Mouse (Mus musculus): ENCODE data around the gene Jpt1.
"Not testable (repeated sequence)": the region's sequence is repeated elsewhere in the genome, so short reads cannot be mapped to it uniquely, and the experiment has no call there.

Gene Jpt1

DNA sequence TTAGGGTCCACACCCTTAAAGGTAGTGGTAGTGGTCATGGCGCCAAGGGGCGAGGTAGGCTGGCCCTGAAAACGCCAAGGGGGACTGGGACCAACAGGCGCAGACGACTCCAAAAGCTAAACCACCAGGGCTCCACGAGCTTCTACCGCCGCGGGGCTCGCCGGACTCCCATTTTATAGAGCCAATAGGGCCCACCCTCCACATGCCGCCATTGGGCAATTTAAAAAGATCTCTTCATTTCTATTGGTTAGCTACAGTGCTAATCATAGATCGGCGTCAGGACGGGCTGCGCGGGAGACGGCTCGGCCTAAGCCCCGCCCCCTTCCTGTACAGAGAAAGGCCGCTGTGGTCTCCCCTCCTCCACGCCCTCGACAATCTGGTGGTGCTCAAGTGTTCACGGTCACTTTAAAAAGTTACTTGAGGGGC is at the start of gene Jpt1:
Gene Jpt1 (minus strand): TSS at position 150 of the 426 bp plus-strand sequence.
- DNase-seq: peak; percentile 97 to 98

DNA sequence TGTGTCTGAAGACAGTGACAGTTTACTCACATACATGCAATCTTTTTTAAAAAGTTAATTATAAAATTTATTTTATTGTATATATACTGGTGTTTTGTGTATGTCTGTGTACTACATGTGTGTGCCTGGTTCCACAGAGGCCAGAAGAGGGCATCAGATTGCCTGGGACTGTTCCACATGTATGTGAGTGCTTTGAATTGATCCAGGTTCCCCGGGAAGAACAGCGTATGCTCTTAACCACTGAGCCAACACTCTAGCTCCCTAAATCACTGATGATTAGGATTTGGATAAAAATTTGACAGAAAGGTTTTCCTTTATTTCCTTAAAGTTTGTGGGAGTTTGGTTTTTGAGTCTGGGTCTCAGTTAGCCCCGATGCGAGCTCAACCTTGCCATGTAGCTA is 49.2 kb upstream of the Jpt1 start:
- no peak for DNase-seq

DNA sequence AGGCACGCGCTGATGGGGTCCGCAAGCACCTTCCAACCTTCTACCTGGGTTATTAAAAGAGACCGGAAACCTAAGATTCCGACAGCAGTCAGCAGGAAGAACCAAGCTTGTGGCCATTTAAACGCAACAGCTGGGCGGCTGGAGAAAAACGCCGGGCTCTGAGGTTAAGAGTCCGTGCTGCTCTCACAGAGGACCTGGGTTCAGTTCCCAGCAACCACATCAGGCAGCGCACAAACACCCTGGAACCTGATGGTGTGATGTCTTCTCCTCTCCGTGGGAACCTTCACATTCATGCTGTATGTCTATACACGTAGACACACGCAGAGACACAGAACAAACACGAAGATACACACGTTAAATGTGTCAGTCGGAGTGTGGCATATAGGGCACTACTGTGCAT is 41.5 kb upstream of the Jpt1 start:
- DNase-seq: no peak

- DNase-seq: peak in 1 of 2 experiments; percentile 41
Observed at GRCm38 (mm10) chr11:115552783-115553182, 38.6 kb upstream of the Jpt1 start.

GRCm38 (mm10) chr11:115543571-115543970 is 29.4 kb upstream of the Jpt1 start:
- DNase-seq: no peak

GRCm38 (mm10) chr11:115538045-115538444 is 23.9 kb upstream of the Jpt1 start:
- DNase-seq: no peak

DNA sequence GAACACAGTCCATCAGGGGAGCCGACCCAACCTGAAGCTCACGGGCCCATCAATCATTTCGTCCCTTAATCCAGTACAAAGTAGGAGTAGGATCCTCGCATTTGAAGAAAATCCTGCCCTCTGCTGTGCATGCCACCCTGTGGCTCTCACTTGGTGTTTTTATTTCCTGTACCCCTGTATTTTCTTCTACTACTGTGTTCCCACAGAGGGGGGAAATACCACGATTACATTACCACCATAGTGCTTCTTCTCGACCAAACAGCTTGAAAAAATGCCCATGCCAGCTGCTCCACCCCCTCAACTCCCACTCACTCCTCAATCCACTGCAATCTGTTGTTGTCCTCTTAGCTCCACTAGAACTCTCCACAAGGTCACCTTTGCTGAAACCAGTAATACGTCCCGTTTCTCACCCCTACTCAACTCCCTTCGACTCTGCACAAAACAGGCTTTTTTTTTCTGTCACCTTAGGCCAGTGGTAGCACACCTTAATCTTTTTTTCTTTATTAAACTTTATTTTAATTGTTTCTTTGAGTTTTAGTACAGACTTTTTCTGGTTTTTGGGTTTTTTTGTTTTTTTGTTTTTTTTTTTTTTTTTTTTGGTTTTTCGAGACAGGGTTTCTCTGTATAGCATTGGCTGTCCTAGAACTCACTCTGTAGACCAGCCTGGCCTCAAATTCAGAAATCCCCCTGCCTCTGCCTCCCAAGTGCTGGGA is 22.8 kb upstream of the Jpt1 start:
- no peak for DNase-seq

- DNase-seq: peak; percentile 98 to 99
Observed at GRCm38 (mm10) chr11:115536038-115536681, 22.0 kb upstream of the Jpt1 start, which contains the start of gene Sumo2. Sumo2 (minus strand) TSS chr11:115536276.

GRCm38 (mm10) chr11:115535401-115536037 is 21.3 kb upstream of the Jpt1 start:
- peak; percentile 55 to 80 for DNase-seq

DNA sequence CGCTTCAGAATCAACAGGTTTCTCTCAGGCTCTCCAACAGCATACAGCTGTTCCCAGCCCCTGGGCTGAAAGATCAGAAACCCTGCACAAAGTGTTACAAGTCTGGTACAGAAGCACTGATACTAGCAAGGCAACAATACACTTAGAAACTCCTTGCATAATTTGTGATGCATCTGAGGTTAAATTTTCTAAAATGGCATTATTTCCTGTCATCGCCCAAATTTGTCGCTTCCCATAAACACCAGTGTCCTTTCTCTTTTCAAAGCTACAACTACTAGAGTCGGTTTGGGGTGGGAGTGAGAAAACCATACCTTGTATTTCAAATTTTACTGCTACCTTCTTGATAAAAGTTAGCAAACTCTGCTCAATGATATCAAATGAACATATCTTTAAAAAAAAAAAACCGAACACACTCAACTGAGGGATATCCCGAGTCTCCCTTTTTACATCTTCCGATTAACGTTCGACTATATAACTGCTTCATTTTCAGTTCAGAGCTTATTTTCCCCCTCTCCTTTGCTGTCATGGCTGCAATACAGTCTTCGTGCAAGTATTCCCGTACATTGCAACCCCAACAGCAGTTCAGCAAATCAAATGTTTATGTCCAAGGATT is 20.7 kb upstream of the Jpt1 start:
- no peak for DNase-seq

- not testable (repeated sequence) for DNase-seq
Observed at GRCm38 (mm10) chr11:115526446-115526845, 12.3 kb upstream of the Jpt1 start.

- DNase-seq: no peak
Observed at GRCm38 (mm10) chr11:115522703-115523102, 8.5 kb upstream of the Jpt1 start.

GRCm38 (mm10) chr11:115522238-115522637 is 8.1 kb upstream of the Jpt1 start:
- DNase-seq: no peak

DNA sequence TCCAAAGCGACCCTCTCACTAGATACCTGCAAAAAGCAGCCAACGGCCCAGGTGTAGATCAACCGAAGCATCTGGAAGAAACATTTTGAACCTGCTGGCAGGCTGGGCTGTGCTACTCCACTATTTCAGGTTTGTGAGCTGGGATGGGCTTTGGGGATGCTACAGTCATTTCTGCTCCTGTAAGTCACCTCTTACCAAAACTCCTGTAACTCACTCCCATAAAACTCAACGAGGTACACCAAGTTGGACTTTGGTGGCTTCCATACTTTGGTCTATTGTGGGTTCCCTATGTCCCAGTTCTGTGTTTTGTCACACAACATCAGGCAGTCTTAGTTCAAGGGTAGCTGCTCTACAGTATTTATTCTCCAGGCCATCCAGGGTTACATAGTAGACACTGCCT is 6.9 kb upstream of the Jpt1 start:
- no peak for DNase-seq

GRCm38 (mm10) chr11:115520218-115520617 is 6.0 kb upstream of the Jpt1 start:
- no peak for DNase-seq

- no peak for DNase-seq
Observed at GRCm38 (mm10) chr11:115519581-115519980, 5.4 kb upstream of the Jpt1 start.

DNA sequence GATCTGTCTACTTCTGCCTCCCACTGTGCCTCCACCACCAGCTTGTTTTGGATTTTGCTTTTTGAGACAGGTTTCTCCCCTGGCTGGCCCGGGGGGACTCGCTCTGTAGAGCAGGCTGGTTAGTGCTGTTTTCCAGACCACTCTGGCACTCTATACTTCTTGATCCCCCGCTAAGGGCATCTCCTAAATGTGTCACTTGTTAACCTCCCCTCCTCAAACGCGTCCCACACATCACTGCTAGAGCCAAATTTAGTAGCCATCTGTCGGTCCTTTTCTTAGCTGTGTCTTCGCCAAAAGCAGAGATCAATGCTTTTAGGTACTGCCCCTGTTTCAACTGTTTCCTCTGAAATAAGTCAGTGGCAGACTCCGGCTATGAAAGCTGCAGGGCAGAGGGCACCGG is 4.5 kb upstream of the Jpt1 start:
- no peak for DNase-seq

GRCm38 (mm10) chr11:115516942-115517341 is 2.8 kb upstream of the Jpt1 start:
- no peak for DNase-seq

DNA sequence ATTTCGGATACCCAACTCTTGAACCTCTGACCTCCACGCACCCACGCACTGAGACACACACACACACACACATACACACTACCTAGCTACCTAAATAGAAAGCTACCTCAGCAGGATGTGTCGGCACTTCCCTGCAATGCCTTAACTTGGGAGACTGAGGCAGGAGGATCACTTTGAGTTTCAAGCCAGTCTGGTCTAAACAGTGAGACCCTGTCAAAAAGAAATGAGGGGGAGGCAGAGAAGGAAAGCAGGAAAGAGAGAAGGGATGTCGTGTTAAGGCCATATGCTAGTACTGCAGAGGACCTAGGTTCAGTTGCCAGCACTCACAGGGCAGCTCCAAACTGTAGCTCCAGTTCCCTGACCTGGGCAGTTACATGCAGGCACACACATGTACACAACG is 834 bp upstream of the Jpt1 start:
- no peak for DNase-seq

DNA sequence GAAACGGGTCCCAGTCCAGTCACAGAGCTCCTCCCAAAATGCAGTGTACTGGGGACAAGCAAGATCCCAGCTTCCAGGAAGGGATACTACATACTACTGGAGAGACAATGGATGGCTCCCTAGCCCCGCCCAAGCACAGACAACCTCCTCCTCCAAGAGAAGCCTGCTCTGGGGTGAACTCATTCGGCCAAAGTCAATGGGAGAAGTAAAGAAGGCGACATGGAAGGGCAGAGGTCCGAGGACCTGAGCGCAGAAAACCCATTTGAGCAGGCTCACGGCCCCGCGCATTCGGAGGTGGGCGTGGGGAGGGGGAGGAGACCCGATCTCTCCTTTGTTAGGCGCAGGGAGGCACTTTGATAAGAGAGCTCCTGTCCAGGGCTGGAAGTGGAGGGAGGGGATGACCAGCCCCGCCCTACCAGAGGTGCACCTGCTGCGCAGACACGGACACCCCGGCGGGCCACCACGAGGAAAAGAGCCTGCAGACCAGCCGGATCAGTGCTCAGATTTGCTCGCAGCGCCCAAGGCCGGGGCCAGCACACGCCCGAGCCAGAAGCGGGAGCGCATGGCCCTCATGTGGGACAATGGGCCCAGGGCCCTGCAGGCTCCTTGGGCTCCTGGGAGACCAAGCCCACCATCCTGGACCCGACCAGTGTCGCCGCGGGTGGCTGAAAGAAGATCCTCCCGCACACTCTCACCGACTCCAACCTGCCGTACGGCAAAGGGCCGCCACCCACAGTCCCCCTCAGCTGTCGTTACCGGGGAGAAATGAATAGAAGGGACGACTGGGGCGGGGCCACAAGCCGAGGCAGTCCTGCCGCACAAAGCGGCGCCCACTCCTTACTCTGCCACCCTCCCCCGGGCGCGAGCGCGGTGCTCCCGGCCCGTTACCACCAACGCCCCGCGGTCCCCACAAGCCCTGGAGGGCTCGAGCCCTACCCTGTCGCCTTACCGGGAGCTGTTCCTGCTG is 633 bp downstream of the Jpt1 start:
- DNase-seq: peak; percentile 30 to 60

DNA sequence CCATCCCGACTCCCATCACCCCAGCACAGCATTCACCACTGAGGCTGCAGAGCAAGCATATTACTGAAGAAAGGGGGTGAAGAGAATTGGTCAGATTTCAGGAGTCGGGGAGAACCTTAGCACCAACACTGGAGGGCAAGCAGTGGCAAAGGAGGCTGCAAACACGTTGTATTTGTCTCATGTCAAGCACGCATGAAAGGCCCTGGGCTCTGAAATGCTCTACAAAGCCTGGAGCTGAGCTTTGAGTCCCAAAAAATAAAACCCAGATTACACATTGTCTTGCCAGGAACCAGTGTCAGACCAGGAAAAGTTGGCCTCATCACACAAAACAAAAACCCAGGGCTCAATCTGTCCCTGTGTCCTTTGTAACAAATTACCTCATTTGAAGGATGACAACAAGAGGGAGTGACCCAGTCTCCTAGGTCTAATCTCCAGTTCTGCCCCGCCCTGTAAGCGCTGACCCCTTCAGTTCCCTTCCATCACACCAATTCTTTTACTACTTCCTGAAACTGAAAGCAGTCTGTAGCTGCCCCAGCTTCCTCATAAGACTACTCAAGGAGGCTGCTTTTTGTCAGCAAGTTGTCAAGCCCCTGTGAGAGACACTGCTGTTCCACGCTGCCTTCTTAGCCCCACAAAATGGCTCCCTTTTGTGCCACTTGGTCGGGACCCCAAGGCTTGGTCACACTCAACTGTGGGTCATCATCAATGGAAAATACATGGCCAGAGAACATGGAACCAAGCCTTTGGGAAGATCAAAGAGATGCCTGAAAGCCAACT is 1.6 kb downstream of the Jpt1 start:
- DNase-seq: no peak

All from kidney, postnatal 36 days (tissue).